Mouse (Mus musculus) forebrain, embryonic 10.5 days (tissue): ENCODE results near the gene Nuak2. TPM values are rescaled to one million over a fixed set of nuclear protein-coding genes. Genes with fewer than 3 reads are reported as not detected.

Source experiments
- DNase-seq: peaks from one replicate; pipeline ENCODE4 v3.0.0-alpha.2; 2017; ENCODE audit warnings: low spot score; ENCODE audit errors: extremely low spot score
- H3K27ac ChIP-seq: fragments of 300-500 bp; sonication (generic); 2 replicates; pipeline ENCODE4 v1.5.1; 2016; ENCODE audit warnings: mild to moderate bottlenecking
- H3K27me3 ChIP-seq: fragments of 300-500 bp; sonication (generic); 2 replicates; pipeline ENCODE4 v1.6.1; 2016; ENCODE audit warnings: mild to moderate bottlenecking; ENCODE audit not compliant: poor library complexity, severe bottlenecking
- H3K36me3 ChIP-seq: fragments of 300-500 bp; sonication (generic); replicated peaks from 2 replicates; pipeline ENCODE4 v1.6.1; 2016; ENCODE audit warnings: mild to moderate bottlenecking, moderate library complexity
- H3K4me1 ChIP-seq: fragments of 300-500 bp; sonication (generic); 2 replicates; pipeline ENCODE4 v1.6.1; 2016
- H3K4me3 ChIP-seq: fragments of 300-500 bp; sonication (generic); 2 replicates; pipeline ENCODE4 v1.5.1; 2016; ENCODE audit warnings: mild to moderate bottlenecking, moderate library complexity
- H3K9me3 ChIP-seq: fragments of 300-500 bp; sonication (generic); 2 replicates; pipeline ENCODE4 v1.6.1; 2016; ENCODE audit warnings: mild to moderate bottlenecking, moderate library complexity
- WGBS: fragments of 180-500 bp; shearing (Covaris S2); methylation state at CpG from one replicate; pipeline ENCODE4 v1.1.7; 2016; 5-methylcytosine and 5-hydroxymethylcytosine counted together
- polyA plus RNA-seq: library from polyadenylated mRNA; unstranded; fragments of >200 nt; fragmentation: Nextera tagmentation; extraction: Ambion mirVana; gene quantifications from 2 replicates; pipeline ENCODE4 v1.2.1, GENCODE M21; 2016

Nuak2 gene
- polyA plus RNA-seq, 1 experiment from 2014 or later, result 49.9 TPM

DNA sequence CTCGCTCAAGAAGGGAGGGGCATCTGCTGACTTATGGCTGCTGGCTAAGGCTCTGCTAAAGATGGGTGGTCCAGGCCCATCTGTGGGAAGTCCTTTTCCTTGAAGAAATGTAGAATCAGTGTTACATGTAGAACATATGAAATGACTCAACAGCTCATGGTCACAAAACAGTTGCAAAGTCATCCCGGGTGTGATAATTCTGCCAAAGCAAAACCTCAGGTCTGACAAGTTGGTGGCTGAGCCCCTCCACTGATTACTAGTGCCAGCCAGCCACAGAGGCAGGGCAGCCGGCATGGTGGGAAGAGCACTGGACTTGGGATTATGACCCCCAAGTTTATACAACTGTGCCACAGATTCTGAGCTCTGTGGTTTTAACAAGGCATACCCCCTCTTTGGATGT, 61.9 kb downstream of the Nuak2 start:
- no peak overlapping the region for H3K27ac ChIP-seq
- no peaks in the 10 kb centered on the region for H3K27me3 ChIP-seq
- no peak overlapping the region for H3K4me3 ChIP-seq
- H3K36me3 ChIP-seq, result peaks cover 89% of the 10 kb centered on the region
- H3K4me1 ChIP-seq, result peaks cover 59% of the 10 kb centered on the region
- H3K9me3 ChIP-seq, result no peaks in the 10 kb centered on the region
- 88% methylated on average over 3 of the region's 3 CpGs for WGBS
- no peak for DNase-seq

DNA sequence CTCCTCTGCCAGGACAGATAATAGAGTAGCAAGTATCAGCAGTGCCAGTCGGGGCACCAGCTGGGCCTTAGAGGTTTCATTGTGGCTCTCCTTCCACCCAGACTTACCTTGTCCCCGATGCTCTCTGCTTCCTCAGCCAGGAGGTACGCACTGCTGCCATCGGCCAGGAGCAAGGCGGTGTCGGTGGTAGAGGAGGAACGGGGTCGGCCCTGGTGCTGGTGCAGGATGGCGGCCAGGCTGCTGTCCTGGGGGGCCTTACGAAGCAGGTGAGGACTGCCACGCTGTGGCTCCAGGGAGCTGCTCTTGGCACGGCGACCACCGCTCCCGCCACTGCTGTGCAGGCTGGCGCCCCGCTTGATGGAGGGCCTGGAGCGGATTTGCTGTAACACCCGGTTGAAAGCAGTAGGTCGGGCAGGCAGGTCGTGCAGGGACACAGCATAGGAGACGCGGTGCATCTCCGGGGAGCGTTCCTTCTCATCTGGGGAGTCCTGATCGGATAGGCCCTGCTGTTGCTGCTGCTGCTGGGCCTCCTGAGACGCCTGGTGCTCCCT, 64.7 kb downstream of the Nuak2 start:
- Histone ChIP-seq H3K27ac (no peak overlapping the region), H3K4me1 (peaks cover 49% of the 10 kb centered on the region), H3K36me3 (peaks cover 69% of the 10 kb centered on the region), H3K4me3 (no peak overlapping the region), H3K9me3 (no peaks in the 10 kb centered on the region), H3K27me3 (no peaks in the 10 kb centered on the region)
- DNase-seq, result no peak
- 88% methylated on average over 27 of the region's 27 CpGs for WGBS

GRCm38 (mm10) chr1:132381929-132382328, 66.0 kb downstream of the Nuak2 start:
- 86% methylated on average over 10 of the region's 10 CpGs for WGBS

More at GRCm38 (mm10) chr1:132381929-132382328, 66.0 kb downstream of the Nuak2 start:
- H3K4me3 ChIP-seq, result no peak overlapping the region
- H3K36me3 ChIP-seq, result peaks cover 59% of the 10 kb centered on the region
- no peak overlapping the region for H3K27ac ChIP-seq
- DNase-seq, result no peak
- H3K27me3 ChIP-seq, result no peaks in the 10 kb centered on the region
- peaks cover 49% of the 10 kb centered on the region for H3K4me1 ChIP-seq
- no peaks in the 10 kb centered on the region for H3K9me3 ChIP-seq

Other genes with a start within 250 kb of the Nuak2 start
- 11.1 and 13.0 TPM in 2 replicates for gene Mfsd4a, start 248.1 kb upstream of the Nuak2 start, polyA plus RNA-seq
- gene Cdk18, start 176.4 kb upstream of the Nuak2 start, polyA plus RNA-seq, result 1.4 and 1.5 TPM in 2 replicates
- gene Lemd1, start 124.7 kb upstream of the Nuak2 start, polyA plus RNA-seq, result 4.1 and 4.2 TPM in 2 replicates
- gene AC124108.1, start 124.7 kb upstream of the Nuak2 start, polyA plus RNA-seq, result 1.8 and 3.3 TPM in 2 replicates
- gene Gm10188, start 86.4 kb upstream of the Nuak2 start, polyA plus RNA-seq, result not detected in 2 replicates
- gene Klhdc8a, start 17.5 kb upstream of the Nuak2 start, polyA plus RNA-seq, result 0.30 and 0.33 TPM in 2 replicates
- 7.9 and 8.8 TPM in 2 replicates for gene Tmcc2, start 75.2 kb downstream of the Nuak2 start, polyA plus RNA-seq
- gene Dstyk, start 101.4 kb downstream of the Nuak2 start, polyA plus RNA-seq, result 14.4 and 14.9 TPM in 2 replicates
- gene Rbbp5, start 161.2 kb downstream of the Nuak2 start, polyA plus RNA-seq, result 61.9 and 64.1 TPM in 2 replicates
- 1.4 and 1.5 TPM in 2 replicates for gene Tmem81, start 190.1 kb downstream of the Nuak2 start, polyA plus RNA-seq
- 2.8 and 5.5 TPM in 2 replicates for gene Cntn2, start 227.1 kb downstream of the Nuak2 start, polyA plus RNA-seq